Mouse (Mus musculus): ENCODE measurements at regions not wholly inside any gene's neighbourhood (a gene's known extent, or its start where the extent isn't known, plus 50 kb on each side); places are given as distances from the start of the nearest gene placed in this dataset.

DNA sequence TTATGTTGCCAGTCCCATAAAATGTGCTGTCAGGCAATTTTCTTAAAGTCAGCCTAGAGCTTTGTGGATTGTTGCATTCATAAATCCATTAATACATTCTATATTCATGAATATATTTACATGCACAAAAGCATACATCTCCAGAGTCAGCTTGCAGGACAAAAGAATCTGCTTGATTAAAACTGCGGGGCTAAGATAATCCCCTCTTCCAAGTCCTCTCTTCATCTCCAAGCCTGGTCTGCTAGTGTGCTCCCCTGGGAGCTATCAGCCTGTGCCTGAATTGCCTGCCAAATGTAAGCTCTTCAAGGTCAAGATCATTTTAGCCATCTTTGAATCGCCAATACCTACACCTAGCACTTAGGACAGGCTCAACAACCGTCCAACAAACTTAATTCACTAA, 112.8 kb downstream of the Actbl2 start:
- no peak for TF ChIP-seq CTCF (IDR thresholded peaks at IDR 0.05; ENCODE audit: borderline replicate concordance, insufficient read depth, low read depth, low read length)
- no peak for TF ChIP-seq POLR2A (IDR thresholded peaks at IDR 0.05; ENCODE audit: borderline replicate concordance, insufficient read depth, low read length)
- Histone ChIP-seq H3K27ac (ENCODE audit: insufficient read depth, low read length) (no peak overlapping the region), H3K4me3 (replicated peaks; ENCODE audit: insufficient read depth, low read depth, low read length) (no peak overlapping the region), H3K4me1 (ENCODE audit: control insufficient read depth, insufficient read depth, low read length) (no peaks in the 10 kb centered on the region), H3K27me3 (ENCODE audit: control insufficient read depth, insufficient read depth, low read length) (no peaks in the 10 kb centered on the region)
- no peak for DNase-seq
- WGBS: 30% methylated on average over 3 of the region's 3 CpGs

- no peak overlapping the region for H3K27ac ChIP-seq (ENCODE audit: insufficient read depth, low read length)
- TF ChIP-seq POLR2A (IDR thresholded peaks at IDR 0.05; ENCODE audit: borderline replicate concordance, insufficient read depth, low read length) (no peak), CTCF (IDR thresholded peaks at IDR 0.05; ENCODE audit: borderline replicate concordance, insufficient read depth, low read depth, low read length) (no peak)
- no peaks in the 10 kb centered on the region for H3K4me1 ChIP-seq (ENCODE audit: control insufficient read depth, insufficient read depth, low read length)
- no peaks in the 10 kb centered on the region for H3K27me3 ChIP-seq (ENCODE audit: control insufficient read depth, insufficient read depth, low read length)
- DNase-seq: no peak
- WGBS: 47% methylated on average over 3 of the region's 3 CpGs
- H3K4me3 ChIP-seq (replicated peaks; ENCODE audit: insufficient read depth, low read depth, low read length): no peak overlapping the region
Measured at GRCm38 (mm10) chr13:111369916-111370315, 115.1 kb downstream of the Actbl2 start.

DNA sequence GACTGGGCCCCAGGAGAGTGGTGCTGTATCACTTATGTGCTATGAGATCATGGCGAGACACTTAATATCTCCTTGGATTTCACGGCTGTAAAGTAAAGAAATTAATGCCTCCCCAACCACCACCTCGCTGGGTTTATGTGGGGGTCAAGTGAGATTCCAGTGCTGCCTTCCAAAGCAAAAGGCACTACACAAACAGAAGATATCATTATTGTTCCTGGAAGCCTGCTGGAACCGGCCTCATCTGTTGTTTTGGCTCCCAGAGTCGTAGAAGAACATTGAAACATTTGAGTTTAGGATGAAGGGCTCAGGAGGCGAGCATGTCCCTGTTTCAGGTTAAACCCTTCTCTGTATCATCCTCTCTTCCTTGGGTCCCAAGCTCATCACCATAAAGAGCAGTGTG, 116.6 kb downstream of the Gpbp1 start:
- H3K4me3 ChIP-seq (replicated peaks; ENCODE audit: insufficient read depth, low read depth, low read length): no peak overlapping the region
- TF ChIP-seq POLR2A (IDR thresholded peaks at IDR 0.05; ENCODE audit: borderline replicate concordance, insufficient read depth, low read length) (no peak), CTCF (IDR thresholded peaks at IDR 0.05; ENCODE audit: borderline replicate concordance, insufficient read depth, low read depth, low read length) (no peak)
- 78% methylated on average over 6 of the region's 6 CpGs for WGBS

GRCm38 (mm10) chr13:111373801-111374200, 116.1 kb downstream of the Gpbp1 start:
- Histone ChIP-seq H3K27ac (ENCODE audit: insufficient read depth, low read length) (no peak overlapping the region), H3K4me3 (replicated peaks; ENCODE audit: insufficient read depth, low read depth, low read length) (no peak overlapping the region), H3K27me3 (ENCODE audit: control insufficient read depth, insufficient read depth, low read length) (no peaks in the 10 kb centered on the region), H3K4me1 (ENCODE audit: control insufficient read depth, insufficient read depth, low read length) (no peaks in the 10 kb centered on the region)
- DNase-seq: no peak
- WGBS: 84% methylated on average over 1 of the region's 1 CpGs
- no peak for TF ChIP-seq CTCF (IDR thresholded peaks at IDR 0.05; ENCODE audit: borderline replicate concordance, insufficient read depth, low read depth, low read length)

More for the DNA sequence above, 116.6 kb downstream of the Gpbp1 start:
- no peak overlapping the region for H3K27ac ChIP-seq (ENCODE audit: insufficient read depth, low read length)
- no peaks in the 10 kb centered on the region for H3K27me3 ChIP-seq (ENCODE audit: control insufficient read depth, insufficient read depth, low read length)
- no peak for DNase-seq
- H3K4me1 ChIP-seq (ENCODE audit: control insufficient read depth, insufficient read depth, low read length): no peaks in the 10 kb centered on the region

Measured in cerebellum, adult 2 months (tissue).